Mouse (Mus musculus) lung, postnatal 0 days (tissue): ENCODE results near the gene Tpgs1.

ENCODE experiments used
- CTCF ChIP-seq: IDR thresholded peaks from 2 replicates; pipeline ENCODE4 v1.5.1; 2016; ENCODE audit warnings: antibody characterized with exemption, mild to moderate bottlenecking
- EP300 ChIP-seq: IDR thresholded peaks from 2 replicates; pipeline ENCODE4 v1.6.1; 2016; ENCODE audit warnings: antibody characterized with exemption, mild to moderate bottlenecking, control low read depth

DNA sequence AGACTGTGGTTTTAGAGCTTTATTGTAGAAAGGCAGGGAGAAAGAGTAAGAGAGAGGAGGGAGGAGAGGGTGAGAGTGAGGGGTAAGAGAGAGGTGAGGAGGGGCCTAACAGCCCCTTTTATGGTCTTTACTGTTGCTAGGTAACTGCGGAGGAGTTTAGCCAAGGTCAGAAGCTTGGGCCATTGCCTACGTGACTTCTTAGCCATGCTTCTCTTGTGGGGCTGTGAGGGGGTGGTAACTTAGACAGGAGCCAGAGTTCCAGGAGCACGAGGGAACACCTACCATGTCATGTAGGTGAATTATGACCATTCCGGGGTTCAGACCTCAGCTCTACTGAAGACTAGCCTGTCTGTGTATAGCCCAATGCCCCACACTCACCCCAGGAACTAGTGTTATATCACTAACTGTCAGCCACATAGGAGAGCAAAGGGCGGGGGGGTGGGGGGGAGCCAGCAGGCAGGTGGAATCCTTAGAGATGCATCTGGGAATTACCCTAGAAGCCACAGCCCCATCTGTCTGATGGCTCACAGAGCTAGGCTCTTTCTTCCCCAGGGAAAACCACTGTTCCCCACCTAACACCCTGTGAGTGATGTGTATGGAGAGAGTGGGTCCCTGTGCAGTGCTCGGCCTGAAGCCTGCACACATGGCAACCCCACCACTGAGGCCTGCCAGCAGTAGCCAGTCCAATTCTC lies 2.4 kb downstream of the Tpgs1 start:
- TF ChIP-seq EP300 (no peak), CTCF (no peak)
